8 mouse cellular contexts compared by ENCODE assay signal in the genomic region with DNA sequence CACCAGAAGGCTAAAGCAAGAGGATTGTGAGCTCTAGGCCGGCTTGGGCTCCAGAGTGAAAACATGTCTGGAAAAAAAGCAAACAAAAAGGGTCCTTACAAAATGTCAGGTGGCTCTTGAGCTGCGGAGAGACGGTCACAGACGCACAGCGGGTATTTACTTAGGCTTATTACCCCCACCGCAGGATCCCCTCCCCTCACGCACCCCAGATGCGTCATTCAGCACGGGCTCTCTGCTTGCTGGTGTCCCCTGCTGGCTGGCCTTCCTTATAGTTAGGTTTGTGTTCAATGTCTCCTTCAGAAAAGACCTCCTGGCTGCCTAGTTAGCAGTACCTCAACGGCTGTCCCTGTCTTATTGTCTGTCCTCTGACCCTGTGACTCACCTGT. TPM values are rescaled to one million over a fixed set of nuclear protein-coding genes. Genes with fewer than 3 reads are reported as not detected.
DNase-seq lines count a peak whose midpoint lies in the region; ATAC-seq and TF ChIP-seq lines count a peak whose summit lies in the region.

No protein-coding gene starts in this region.

- peaks cover 29% of the 10 kb centered on the region for H3K4me1 ChIP-seq in heart, embryonic 10.5 days
- H3K4me1 ChIP-seq in forebrain, postnatal 0 days (ENCODE audit: insufficient read depth): peaks cover 11% of the 10 kb centered on the region
- peaks cover 13% of the 10 kb centered on the region for H3K4me1 ChIP-seq in limb, embryonic 14.5 days (ENCODE audit: control insufficient read depth, insufficient read depth, low read length)
- peaks cover 19% of the 10 kb centered on the region for H3K4me1 ChIP-seq in midbrain, embryonic 16.5 days (ENCODE audit: control insufficient read depth, insufficient read depth, low read length)

- peaks cover 36% of the 10 kb centered on the region for H3K27me3 ChIP-seq in heart, embryonic 10.5 days (ENCODE audit: insufficient read depth, poor library complexity, severe bottlenecking)
- no peaks in the 10 kb centered on the region for H3K27me3 ChIP-seq in forebrain, postnatal 0 days (ENCODE audit: insufficient read depth, low read length)
- peaks cover 5% of the 10 kb centered on the region; the same call in 1 of the 2 replicates for H3K27me3 ChIP-seq in limb, embryonic 14.5 days (ENCODE audit: control insufficient read depth, insufficient read depth, low read length)
- H3K27me3 ChIP-seq in midbrain, embryonic 16.5 days (ENCODE audit: control insufficient read depth, insufficient read depth, low read depth, low read length): no peaks in the 10 kb centered on the region

- no peak for TF ChIP-seq POLR2A in limb, embryonic 14.5 days (IDR thresholded peaks at IDR 0.05; ENCODE audit: borderline replicate concordance, extremely low read depth, insufficient read depth, insufficient read length)

- no peak for ATAC-seq in forebrain, postnatal 0 days
- ATAC-seq in limb, embryonic 14.5 days (ENCODE audit: low FRiP score, low read depth): no peak
- ATAC-seq in midbrain, embryonic 16.5 days: no peak

- no peak overlapping the region for H3K9ac ChIP-seq in forebrain, postnatal 0 days
- H3K9ac ChIP-seq in limb, embryonic 14.5 days (ENCODE audit: low read depth, low read length, severe bottlenecking): peak overlapping the region; percentile 90; the same call in 1 of the 2 replicates
- H3K9ac ChIP-seq in midbrain, embryonic 16.5 days (ENCODE audit: low read depth, low read length): 0 out of 2 replicates have a peak overlapping the region, but pooled peaks have one; percentile 14

- peak overlapping the region; percentile 79 for H3K4me3 ChIP-seq in heart, embryonic 10.5 days
- H3K4me3 ChIP-seq in forebrain, postnatal 0 days (ENCODE audit: low read depth, low read length): no peak overlapping the region
- H3K4me3 ChIP-seq in limb, embryonic 14.5 days (replicated peaks; ENCODE audit: low read length): peak overlapping the region; percentile 73; the same call in 1 of the 2 replicates
- H3K4me3 ChIP-seq in midbrain, embryonic 16.5 days (ENCODE audit: low read depth, low read length): no peak overlapping the region

- H3K27ac ChIP-seq in heart, embryonic 10.5 days: peak overlapping the region; percentile 87; the same call in 1 of the 2 replicates
- 0 out of 2 replicates have a peak overlapping the region, but pooled peaks have one; percentile 90 for H3K27ac ChIP-seq in forebrain, postnatal 0 days (ENCODE audit: low read depth, low read length)
- peak overlapping the region; percentile 30 for H3K27ac ChIP-seq in limb, embryonic 14.5 days (replicated peaks; ENCODE audit: low read depth, low read length)
- H3K27ac ChIP-seq in midbrain, embryonic 16.5 days (ENCODE audit: low read length): peak overlapping the region; percentile 93

- no peak for DNase-seq in heart, embryonic 10.5 days (ENCODE audit: low spot score)
- no peak for DNase-seq in heart, postnatal 36 days
- peak; percentile 48 for DNase-seq in cerebellum, adult 9-11 months
- DNase-seq in forebrain, postnatal 0 days: peak; percentile 41
- no peak for DNase-seq in limb, embryonic 14.5 days (ENCODE audit: low spot score)
- no peak for DNase-seq in adipocyte (ENCODE audit: low spot score)
- DNase-seq in c-Kit-positive CD71-positive TER-119-positive erythroid progenitor cells, embryonic 14.5 days (ENCODE audit: low spot score): no peak

- peak; percentile 56 for TF ChIP-seq CTCF in forebrain, postnatal 0 days (IDR thresholded peaks at IDR 0.05; ENCODE audit: low read depth)

- 2% methylated on average over 10 of the region's 10 CpGs for WGBS in heart, embryonic 10.5 days
- 3% methylated on average over 10 of the region's 10 CpGs for WGBS in forebrain, postnatal 0 days
- 5% methylated on average over 10 of the region's 10 CpGs for WGBS in limb, embryonic 14.5 days
- 3% methylated on average over 10 of the region's 10 CpGs for WGBS in midbrain, embryonic 16.5 days

- intact Hi-C loops in heart, postnatal 36 days (cut with DNase I): no loop called here

- H3K36me3 ChIP-seq in heart, embryonic 10.5 days: no peaks in the 10 kb centered on the region
- no peaks in the 10 kb centered on the region for H3K36me3 ChIP-seq in forebrain, postnatal 0 days (ENCODE audit: insufficient read depth)
- no peaks in the 10 kb centered on the region for H3K36me3 ChIP-seq in limb, embryonic 14.5 days (ENCODE audit: control insufficient read depth, insufficient read depth, low read length)
- H3K36me3 ChIP-seq in midbrain, embryonic 16.5 days (ENCODE audit: control insufficient read depth, insufficient read depth, low read length): no peaks in the 10 kb centered on the region

- H3K4me2 ChIP-seq in forebrain, postnatal 0 days (ENCODE audit: low read depth): peak overlapping the region; percentile 88
- peak overlapping the region; percentile 90 for H3K4me2 ChIP-seq in limb, embryonic 14.5 days (replicated peaks; ENCODE audit: low read depth, low read length, severe bottlenecking)
- peak overlapping the region; percentile 90; the same call in 1 of the 2 replicates for H3K4me2 ChIP-seq in midbrain, embryonic 16.5 days (ENCODE audit: low read length)

- H3K9me3 ChIP-seq in heart, embryonic 10.5 days: no peaks in the 10 kb centered on the region
- no peaks in the 10 kb centered on the region for H3K9me3 ChIP-seq in forebrain, postnatal 0 days (ENCODE audit: low read length)
- no peaks in the 10 kb centered on the region for H3K9me3 ChIP-seq in limb, embryonic 14.5 days (ENCODE audit: control insufficient read depth, low read length)
- H3K9me3 ChIP-seq in midbrain, embryonic 16.5 days (replicated peaks; ENCODE audit: control insufficient read depth, low read length, poor library complexity, severe bottlenecking): no peaks in the 10 kb centered on the region

RNA-seq across cellular contexts. Expression of gene Adgrl1, which starts 23.1 kb away (rescaled TPM):
- 8.5 and 12.0 TPM in 2 replicates for polyA plus RNA-seq in heart, embryonic 10.5 days (2016; fragmentation: Nextera tagmentation; extraction: Ambion mirVana)
- total RNA-seq in heart, postnatal 36 days (2021): 10 to 100 TPM; 13.9 to 15.0 TPM
- total RNA-seq in forebrain, postnatal 0 days (2014; rRNA removed): 248 and 259 TPM in 2 replicates
- 38.5 and 56.5 TPM in 2 replicates for polyA plus RNA-seq in forebrain, postnatal 0 days (2015; fragmentation: Nextera tagmentation; extraction: Ambion mirVana)
- polyA plus RNA-seq in limb, embryonic 14.5 days (2012; rRNA removed): 123 and 177 TPM in 2 replicates
- polyA plus RNA-seq in limb, embryonic 14.5 days (2014; fragmentation: Nextera tagmentation; extraction: Ambion mirVana): 38.5 and 45.3 TPM in 2 replicates
- 54.8 and 59.8 TPM in 2 replicates for polyA plus RNA-seq in midbrain, embryonic 16.5 days (2015; fragmentation: Nextera tagmentation; extraction: Ambion mirVana)

Comparison
In these comparisons a context has a peak if more than half of its experiments do, and no peak if none do; other contexts are left out.
1. DNase-seq: peak in cerebellum, adult 9-11 months (single experiment) and forebrain, postnatal 0 days (single experiment); none in heart, embryonic 10.5 days (single experiment), heart, postnatal 36 days (0 of 2), limb, embryonic 14.5 days (single experiment), adipocyte (single experiment) and c-Kit-positive CD71-positive TER-119-positive erythroid progenitor cells, embryonic 14.5 days (single experiment).
2. H3K27ac ChIP-seq: peak in every context shown above with its lines; median percentile 93 in midbrain, embryonic 16.5 days; 90 in forebrain, postnatal 0 days; 87 in heart, embryonic 10.5 days; 30 in limb, embryonic 14.5 days.
3. H3K4me3 ChIP-seq: peak in heart, embryonic 10.5 days (single experiment) and limb, embryonic 14.5 days (single experiment); none in forebrain, postnatal 0 days (single experiment) and midbrain, embryonic 16.5 days (single experiment).
4. Peak in every context shown above with its lines, with median percentiles within 50 percentile points of each other: H3K4me2 ChIP-seq.